Mouse (Mus musculus) hematopoietic stem cell, adult 5-6 weeks (primary cell): Measurements from ENCODE around the gene Kif19a. TPM values are rescaled to one million over a fixed set of nuclear protein-coding genes. Genes with fewer than 3 reads are reported as not detected.

Experiments used
- ATAC-seq, 2 experiments: fragments of 125-278 bp in 1 of 2; replicated peaks in 1 of 2; 2 replicates each; pipeline ENCODE4 v1.8.0; 2016 to 2017; ENCODE audit warnings: inconsistent platforms in 2 of 2, mild to moderate bottlenecking in 2 of 2, moderate number of reproducible peaks in 2 of 2, low read depth in 1 of 2, moderate TSS enrichment in 1 of 2; ENCODE audit not compliant: low FRiP score in 2 of 2, poor library complexity in 2 of 2, severe bottlenecking in 2 of 2, insufficient read depth in 1 of 2, low TSS enrichment in 1 of 2
- total RNA-seq: library from RNA; stranded (forward); fragments of 172-1452, 232-1000 nt; gene quantifications from 2 replicates; pipeline ENCODE4 v1.2.3, GENCODE M21; 2017

Gene Kif19a
- total RNA-seq, 1 experiment from 2014 or later: 2.0 TPM

GRCm38 (mm10) chr11:114797176-114797575 lies 32.0 kb downstream of the Kif19a start:
- no peak for ATAC-seq

GRCm38 (mm10) chr11:114797981-114798380 lies 32.8 kb downstream of the Kif19a start:
- ATAC-seq: no peak

- no peak for ATAC-seq
Measured at GRCm38 (mm10) chr11:114798624-114799023, 33.4 kb downstream of the Kif19a start, which contains the start of gene Gpr142. Gene Gpr142 (plus strand): TSS chr11:114798924.

- no peak for ATAC-seq
Measured at GRCm38 (mm10) chr11:114801906-114802305, 36.7 kb downstream of the Kif19a start.

GRCm38 (mm10) chr11:114802540-114803267 lies 37.5 kb downstream of the Kif19a start:
- no peak for ATAC-seq

GRCm38 (mm10) chr11:114803990-114804389 lies 38.8 kb downstream of the Kif19a start:
- no peak for ATAC-seq

GRCm38 (mm10) chr11:114807025-114807424 lies 41.8 kb downstream of the Kif19a start:
- ATAC-seq: no peak

GRCm38 (mm10) chr11:114807686-114808427 lies 42.7 kb downstream of the Kif19a start:
- no peak; a peak in 1 of 4 replicates for ATAC-seq

- ATAC-seq: no peak
Measured at GRCm38 (mm10) chr11:114809371-114809770, 44.2 kb downstream of the Kif19a start.

GRCm38 (mm10) chr11:114810344-114810743 lies 45.2 kb downstream of the Kif19a start:
- no peak for ATAC-seq

GRCm38 (mm10) chr11:114812731-114813240 lies 47.6 kb downstream of the Kif19a start:
- ATAC-seq: peak; percentile 71 to 78

GRCm38 (mm10) chr11:114814873-114815592 lies 49.8 kb downstream of the Kif19a start:
- ATAC-seq: peak; percentile 41 to 43; a peak in 3 of 4 replicates

- no peak for ATAC-seq
Measured at GRCm38 (mm10) chr11:114816934-114817333, 51.7 kb downstream of the Kif19a start.

- ATAC-seq: peak; percentile 17 to 33; a peak in 2 of 4 replicates
Measured at GRCm38 (mm10) chr11:114818185-114818584, 53.0 kb downstream of the Kif19a start.

GRCm38 (mm10) chr11:114819110-114819509 lies 53.9 kb downstream of the Kif19a start:
- ATAC-seq: no peak

- ATAC-seq: no peak
Measured at GRCm38 (mm10) chr11:114820444-114820843, 55.3 kb downstream of the Kif19a start.

GRCm38 (mm10) chr11:114821325-114821724 lies 56.1 kb downstream of the Kif19a start:
- peak; percentile 52 to 61; a peak in 3 of 4 replicates for ATAC-seq

GRCm38 (mm10) chr11:114822727-114823126 lies 57.5 kb downstream of the Kif19a start:
- ATAC-seq: no peak
